29 mouse cellular contexts compared by ENCODE assay signal in genomic region chr1:93811495-93812039, GRCm38 (mm10). TPM values are rescaled to one million over a fixed set of nuclear protein-coding genes. Genes with fewer than 3 reads are reported as not detected.
DNase-seq lines count a peak whose midpoint lies in the region; TF ChIP-seq lines count a peak whose summit lies in the region.
"Had no signal": no experiment of that assay in that cellular context is flagged by ENCODE, and none has a peak within 500 bp of the region (broad histone marks: within the 10 kb centered on the region; RNA-seq: fewer than 3 reads in every experiment).

No protein-coding gene starts in this region.

- TF ChIP-seq CTCF in gastrocnemius, adult 2 months (IDR thresholded peaks at IDR 0.05), result no peak
- no peak for TF ChIP-seq CTCF in MEL (IDR thresholded peaks at IDR 0.05 in 2 of 3, conservative IDR thresholded peaks at IDR 0.05 in 1 of 3; ENCODE audit: control insufficient read depth in 1 of 3, insufficient read depth in 1 of 3, low read depth in 2 of 3, low read length in 3 of 3, poor library complexity in 1 of 3, severe bottlenecking in 1 of 3)

- H3K9ac ChIP-seq in MEL (ENCODE audit: control insufficient read depth, low read depth, low read length, poor library complexity, severe bottlenecking), result no peak overlapping the region
- H3K9ac ChIP-seq: embryonic facial prominence, embryonic 15.5 days; heart, embryonic 15.5 days; hindbrain, embryonic 13.5 days; kidney, embryonic 15.5 days had no signal

- DNase-seq in cerebellum, adult 9-10 months, result peak; percentile 56
- DNase-seq in cerebellum, postnatal 4 days (ENCODE audit: low spot score in 2 of 2), result no peak
- DNase-seq in gastrocnemius, adult 2 months, result no peak
- no peak for DNase-seq in gastrocnemius, postnatal 25 days
- DNase-seq in 416B (ENCODE audit: low read depth) (peak; percentile 44), MEL (ENCODE audit: low read depth, low spot score) (no peak)
- DNase-seq in kidney, postnatal 10 days, result no peak
- DNase-seq: adrenal gland, postnatal 10 days; B cell, adult 2 months; embryo, embryonic 11 days; gastrocnemius, postnatal 14 days; heart, adult 11 months; heart, postnatal 14 days; kidney, adult 2 months had no signal

- peaks cover 0 to 16% of the 10 kb centered on the region in 2 experiments; a peak in 2 of 4 replicates for H3K36me3 ChIP-seq in MEL (ENCODE audit: control insufficient read depth in 1 of 2, insufficient read depth in 2 of 2, low read length in 2 of 2)

- TF ChIP-seq EP300 in MEL (IDR thresholded peaks at IDR 0.05; ENCODE audit: low read depth in 1 of 2, low read length in 2 of 2), result no peak

- no peaks in the 10 kb centered on the region for H3K9me3 ChIP-seq in MEL (replicated peaks; ENCODE audit: insufficient read depth, low read length)
- H3K9me3 ChIP-seq: embryonic facial prominence, embryonic 15.5 days; forebrain, embryonic 10.5 days; G1E; heart, embryonic 15.5 days; hindbrain, embryonic 13.5 days; kidney, embryonic 15.5 days had no signal

- peak overlapping the region; percentile 78 for H3K27ac ChIP-seq in gastrocnemius, adult 2 months
- no peak overlapping the region for H3K27ac ChIP-seq in MEL (ENCODE audit: control insufficient read depth, low read depth, low read length)
- H3K27ac ChIP-seq: embryonic facial prominence, embryonic 15.5 days; forebrain, embryonic 10.5 days; heart, embryonic 15.5 days; hindbrain, embryonic 13.5 days; hindbrain, postnatal 0 days; kidney, embryonic 15.5 days had no signal

- no peak for TF ChIP-seq POLR2A in MEL (IDR thresholded peaks at IDR 0.05; ENCODE audit: control insufficient read depth in 1 of 2, insufficient read depth in 1 of 2, low read depth in 1 of 2, low read length in 2 of 2, poor library complexity in 1 of 2)

- no peaks in the 10 kb centered on the region for H3K27me3 ChIP-seq in MEL (ENCODE audit: control insufficient read depth in 1 of 2, insufficient read depth in 2 of 2, low read length in 2 of 2)
- H3K27me3 ChIP-seq: embryonic facial prominence, embryonic 15.5 days; heart, embryonic 15.5 days; hindbrain, embryonic 13.5 days; kidney, embryonic 15.5 days had no signal

- TF ChIP-seq RAD21 in MEL (IDR thresholded peaks at IDR 0.05; ENCODE audit: low read depth, low read length), result no peak

- peaks cover 2% of the 10 kb centered on the region; the same call in 1 of the 2 replicates for H3K79me2 ChIP-seq in MEL (ENCODE audit: control insufficient read depth, insufficient read depth, low read length, poor library complexity)

- intact Hi-C loops in gastrocnemius, adult 2 months (cut with DNase I), result no loop called here

- no peaks in the 10 kb centered on the region for H3K4me1 ChIP-seq in MEL (ENCODE audit: control insufficient read depth in 1 of 2, insufficient read depth in 2 of 2, low read length in 2 of 2)
- H3K4me1 ChIP-seq: embryonic facial prominence, embryonic 15.5 days; forebrain, embryonic 10.5 days; heart, embryonic 15.5 days; hindbrain, embryonic 13.5 days; kidney, embryonic 15.5 days had no signal

- no peak overlapping the region for H3K4me3 ChIP-seq in gastrocnemius, adult 2 months
- H3K4me3 ChIP-seq in MEL (ENCODE audit: control insufficient read depth in 1 of 2, insufficient read depth in 1 of 2, low read depth in 2 of 2, low read length in 2 of 2), result no peak overlapping the region
- H3K4me3 ChIP-seq: embryonic facial prominence, embryonic 15.5 days; erythroblast, embryonic 14.5 days; forebrain, embryonic 10.5 days; heart, embryonic 15.5 days; hindbrain, embryonic 13.5 days; kidney, embryonic 15.5 days had no signal

TF ChIP-seq in MEL, 35 proteins besides CTCF, POLR2A, EP300 and RAD21:
- no peak for TF ChIP-seq TCF12 (IDR thresholded peaks at IDR 0.05; ENCODE audit: low read depth, low read length)
- peak; percentile 13; the same call in 1 of the 2 replicates for TF ChIP-seq TAL1 (IDR thresholded peaks at IDR 0.05; ENCODE audit: low read length)
- TF ChIP-seq MXI1 (IDR thresholded peaks at IDR 0.05; ENCODE audit: low read depth, low read length), result no peak
- no peak for TF ChIP-seq USF1 (IDR thresholded peaks at IDR 0.05; ENCODE audit: low read depth, low read length)
- no peak for TF ChIP-seq POLR2AphosphoS5 (IDR thresholded peaks at IDR 0.05; ENCODE audit: borderline replicate concordance, low read depth, low read length)

RNA-seq across cellular contexts. Expression of gene Ing5, which starts 7.8 kb away (rescaled TPM):
- 1 to 10 TPM; 3.6 to 5.8 TPM for total RNA-seq in gastrocnemius, adult 2 months (2021)
- total RNA-seq in gastrocnemius, postnatal 25 days (2021), result 1 to 10 TPM; 3.1 TPM
- total RNA-seq in MEL (2012; rRNA removed), result 23.1 and 27.6 TPM in 2 replicates
- 10 to 100 TPM in 1 of 2 experiments, not detected in 1; 29.2 TPM for polyA plus RNA-seq in MEL (2012; ENCODE audit: insufficient read depth in 1 of 2, insufficient read length in 2 of 2, low read depth in 1 of 2, low replicate concordance in 2 of 2, missing spikeins in 1 of 2)

RNA-seq across cellular contexts. Expression of gene Dtymk, which starts 9.8 kb away (rescaled TPM):
- total RNA-seq in gastrocnemius, adult 2 months (2021), result 10 to 100 TPM; 14.1 to 18.6 TPM
- 10 to 100 TPM; 15.7 to 16.4 TPM for total RNA-seq in gastrocnemius, postnatal 25 days (2021)
- 402 and 454 TPM in 2 replicates for total RNA-seq in MEL (2012; rRNA removed)
- 100 to 1,000 TPM; 193 to 391 TPM for polyA plus RNA-seq in MEL (2012; ENCODE audit: insufficient read depth in 1 of 2, insufficient read length in 2 of 2, low read depth in 1 of 2, low replicate concordance in 2 of 2, missing spikeins in 1 of 2)

RNA-seq across cellular contexts. Expression of gene D2hgdh, which starts 13.1 kb away (rescaled TPM):
- 10 to 100 TPM; 21.7 to 22.9 TPM for total RNA-seq in gastrocnemius, adult 2 months (2021)
- 10 to 100 TPM; 18.4 to 23.1 TPM for total RNA-seq in gastrocnemius, postnatal 25 days (2021)
- 14.4 TPM in 2 replicates for total RNA-seq in MEL (2012; rRNA removed)
- 10 to 100 TPM in 1 of 2 experiments, not detected in 1; 19.2 TPM for polyA plus RNA-seq in MEL (2012; ENCODE audit: insufficient read depth in 1 of 2, insufficient read length in 2 of 2, low read depth in 1 of 2, low replicate concordance in 2 of 2, missing spikeins in 1 of 2)

RNA-seq across cellular contexts. Expression of gene Gal3st2, which starts 49.5 kb away (rescaled TPM):
- not detected for total RNA-seq in gastrocnemius, adult 2 months (2021)
- total RNA-seq in gastrocnemius, postnatal 25 days (2021), result not detected
- total RNA-seq in MEL (2012; rRNA removed), result not detected in 2 replicates
- polyA plus RNA-seq in MEL (2012; ENCODE audit: insufficient read depth in 1 of 2, insufficient read length in 2 of 2, low read depth in 1 of 2, low replicate concordance in 2 of 2, missing spikeins in 1 of 2), result not detected
- total RNA-seq: adrenal gland, postnatal 4 days; common myeloid progenitor, adult 5-6 weeks; G1E; gastrocnemius, postnatal 14 days; hematopoietic stem cell, adult 5-6 weeks; hindbrain, postnatal 0 days had no signal
- polyA plus RNA-seq: brain, embryonic 14.5 days; CD4-positive, CD25-positive, alpha-beta regulatory T cell, adult 4 months; embryonic facial prominence, embryonic 11.5 days; erythroblast, embryonic 14.5 days; forebrain, embryonic 10.5 days; forebrain, embryonic 14.5 days; G1E; hindbrain, embryonic 13.5 days; hindbrain, postnatal 0 days had no signal

RNA-seq across cellular contexts. Expression of gene Thap4, which starts 56.9 kb away (rescaled TPM):
- total RNA-seq in gastrocnemius, adult 2 months (2021), result 10 to 100 TPM; 70.0 to 94.1 TPM
- total RNA-seq in gastrocnemius, postnatal 25 days (2021), result 10 to 100 TPM; 61.0 to 63.9 TPM
- 81.8 and 84.9 TPM in 2 replicates for total RNA-seq in MEL (2012; rRNA removed)
- 100 to 1,000 TPM in 1 of 2 experiments, not detected in 1; 117 TPM for polyA plus RNA-seq in MEL (2012; ENCODE audit: insufficient read depth in 1 of 2, insufficient read length in 2 of 2, low read depth in 1 of 2, low replicate concordance in 2 of 2, missing spikeins in 1 of 2)

Comparison
In these comparisons a context has a peak if more than half of its experiments do, and no peak if none do; other contexts are left out.
1. DNase-seq: peak in cerebellum, adult 9-10 months (single experiment) and 416B (single experiment); none in cerebellum, postnatal 4 days (0 of 2), gastrocnemius, adult 2 months (single experiment), gastrocnemius, postnatal 25 days (single experiment), MEL (single experiment) and kidney, postnatal 10 days (single experiment).
2. RNA of gene Dtymk, which starts 9.8 kb away (total RNA-seq): 402 to 454 TPM in MEL; 14.1 to 18.6 TPM in gastrocnemius, adult 2 months and 15.7 to 16.4 TPM in gastrocnemius, postnatal 25 days; every median in the first group is over 10 times any median in the second.